Mouse (Mus musculus) liver, embryonic 16.5 days (tissue): ENCODE data around the gene Ptpn14. TPM values are rescaled to one million over a fixed set of nuclear protein-coding genes. Genes with fewer than 3 reads are reported as not detected.

Experiments
- ATAC-seq: fragments of 200-750 bp; cut with Nextera tagmentation; 2 replicates; pipeline ENCODE4 v1.8.0; 2017; ENCODE audit warnings: low read depth, mild to moderate bottlenecking, moderate number of reproducible peaks, moderate library complexity
- H3K27ac ChIP-seq: fragments of 300-500 bp; sonication (generic); 2 replicates; pipeline ENCODE4 v1.5.1; 2014; ENCODE audit warnings: mild to moderate bottlenecking, low read length
- H3K27me3 ChIP-seq: fragments of 300-500 bp; sonication (generic); 2 replicates; pipeline ENCODE4 v1.6.1; 2014; ENCODE audit warnings: low read depth, low read length, mixed read lengths; ENCODE audit not compliant: control insufficient read depth, insufficient read depth
- H3K36me3 ChIP-seq: fragments of 300-500 bp; sonication (generic); 2 replicates; pipeline ENCODE4 v1.6.1; 2014; ENCODE audit warnings: mild to moderate bottlenecking; ENCODE audit not compliant: control insufficient read depth, insufficient read depth
- H3K4me1 ChIP-seq: fragments of 300-500 bp; sonication (generic); 2 replicates; pipeline ENCODE4 v1.6.1; 2014; ENCODE audit warnings: low read depth, low read length, mixed read lengths; ENCODE audit not compliant: control insufficient read depth
- H3K4me2 ChIP-seq: fragments of 300-500 bp; sonication (generic); 2 replicates; pipeline ENCODE4 v1.6.1; 2014; ENCODE audit warnings: low read depth, low read length, mixed read lengths
- H3K4me3 ChIP-seq: fragments of 300-500 bp; sonication (generic); 2 replicates; pipeline ENCODE4 v1.5.1; 2014; ENCODE audit warnings: low read depth, mild to moderate bottlenecking, low read length
- H3K9ac ChIP-seq: fragments of 300-500 bp; sonication (generic); 2 replicates; pipeline ENCODE4 v1.6.1; 2014; ENCODE audit warnings: low read depth, low read length
- H3K9me3 ChIP-seq: fragments of 300-500 bp; sonication (generic); replicated peaks from 2 replicates; pipeline ENCODE4 v1.6.1; 2016; ENCODE audit warnings: low read length; ENCODE audit not compliant: control insufficient read depth
- WGBS: fragments of 180-500 bp; shearing (Covaris S2); extraction: QIAGEN DNeasy Blood & Tissue Kit; methylation state at CpG from one replicate; pipeline ENCODE4 v1.1.7; 2014; ENCODE audit not compliant: insufficient replicate concordance; 5-methylcytosine and 5-hydroxymethylcytosine counted together
- polyA plus RNA-seq: library from polyadenylated mRNA; unstranded; fragments of >200 nt; fragmentation: Nextera tagmentation; extraction: Ambion mirVana; gene quantifications from 2 replicates; pipeline ENCODE4 v1.2.1, GENCODE M21; 2015

The Ptpn14 gene
- polyA plus RNA-seq, 1 experiment from 2014 or later: 0.38 TPM

GRCm38 (mm10) chr1:189923871-189924568 lies 196.0 kb downstream of the Ptpn14 start:
- Histone ChIP-seq H3K9me3 (no peaks in the 10 kb centered on the region), H3K4me1 (peaks cover 4% of the 10 kb centered on the region; the same call in 1 of the 2 replicates), H3K36me3 (no peaks in the 10 kb centered on the region), H3K27ac (no peak overlapping the region), H3K27me3 (no peaks in the 10 kb centered on the region), H3K9ac (no peak overlapping the region), H3K4me2 (no peak overlapping the region), H3K4me3 (no peak overlapping the region)
- no peak for ATAC-seq
- 76% methylated on average over 22 of the region's 22 CpGs for WGBS

- no peak for ATAC-seq
- 67% methylated on average over 8 of the region's 8 CpGs for whole genome bisulfite sequencing
- no peak overlapping the region for H3K4me2 ChIP-seq
These were observed 198.2 kb downstream of the Ptpn14 start for GRCm38 (mm10) chr1:189926279-189926678.

More at GRCm38 (mm10) chr1:189926279-189926678, 198.2 kb downstream of the Ptpn14 start:
- peaks cover 4% of the 10 kb centered on the region; the same call in 1 of the 2 replicates for H3K4me1 ChIP-seq
- H3K27ac ChIP-seq: no peak overlapping the region
- H3K36me3 ChIP-seq: no peaks in the 10 kb centered on the region
- H3K9ac ChIP-seq: no peak overlapping the region
- H3K9me3 ChIP-seq: no peaks in the 10 kb centered on the region
- no peak overlapping the region for H3K4me3 ChIP-seq
- H3K27me3 ChIP-seq: no peaks in the 10 kb centered on the region

Other genes with a start within 250 kb of the Ptpn14 start
- gene Cenpf, start 40.2 kb upstream of the Ptpn14 start, polyA plus RNA-seq: 48.0 and 49.8 TPM in 2 replicates
- gene Smyd2, start 194.1 kb downstream of the Ptpn14 start, polyA plus RNA-seq: 19.4 and 21.1 TPM in 2 replicates